9 mouse cellular contexts compared by ENCODE assay signal in genomic region chr5:142319268-142319667, GRCm38 (mm10).
DNase-seq lines count a peak whose midpoint lies in the region; ATAC-seq and TF ChIP-seq lines count a peak whose summit lies in the region.
"Had no signal": no experiment of that assay in that cellular context is flagged by ENCODE, and none has a peak within 500 bp of the region (broad histone marks: within the 10 kb centered on the region; RNA-seq: fewer than 3 reads in every experiment).

No protein-coding gene starts in this region.

- no peaks in the 10 kb centered on the region for H3K36me3 ChIP-seq in embryonic facial prominence, embryonic 11.5 days (replicated peaks; ENCODE audit: control insufficient read depth, insufficient read depth, low read depth, low read length)
- H3K36me3 ChIP-seq in heart, embryonic 14.5 days (ENCODE audit: control insufficient read depth, insufficient read depth, low read length): no peaks in the 10 kb centered on the region
- H3K36me3 ChIP-seq in liver, adult 2 months (ENCODE audit: control insufficient read depth, insufficient read depth, low read length): no peaks in the 10 kb centered on the region
- no peaks in the 10 kb centered on the region for H3K36me3 ChIP-seq in neural tube, embryonic 13.5 days
- no peaks in the 10 kb centered on the region for H3K36me3 ChIP-seq in thymus, adult 2 months (ENCODE audit: control insufficient read depth, insufficient read depth, low read length)

- H3K27ac ChIP-seq in embryonic facial prominence, embryonic 11.5 days (replicated peaks; ENCODE audit: low read depth, low read length): no peak overlapping the region
- H3K27ac ChIP-seq in heart, embryonic 14.5 days (replicated peaks in 1 of 2; ENCODE audit: control insufficient read depth in 1 of 2, insufficient read depth in 1 of 2, low read depth in 2 of 2, low read length in 2 of 2): no peak overlapping the region
- H3K27ac ChIP-seq in liver, adult 2 months (replicated peaks; ENCODE audit: insufficient read depth, low read depth, low read length): no peak overlapping the region
- no peak overlapping the region for H3K27ac ChIP-seq in neural tube, embryonic 13.5 days (replicated peaks)
- no peak overlapping the region for H3K27ac ChIP-seq in thymus, adult 2 months (ENCODE audit: control insufficient read depth, insufficient read depth, low read length)

- H3K4me1 ChIP-seq in embryonic facial prominence, embryonic 11.5 days (ENCODE audit: control insufficient read depth, insufficient read depth, low read length): no peaks in the 10 kb centered on the region
- no peaks in the 10 kb centered on the region for H3K4me1 ChIP-seq in heart, embryonic 14.5 days (ENCODE audit: control insufficient read depth in 2 of 2, insufficient read depth in 2 of 2, low read length in 2 of 2)
- no peaks in the 10 kb centered on the region for H3K4me1 ChIP-seq in liver, adult 2 months (ENCODE audit: control insufficient read depth, insufficient read depth, low read length)
- H3K4me1 ChIP-seq in neural tube, embryonic 13.5 days (replicated peaks): no peaks in the 10 kb centered on the region
- H3K4me1 ChIP-seq in thymus, adult 2 months (replicated peaks; ENCODE audit: control insufficient read depth, insufficient read depth, low read length): no peaks in the 10 kb centered on the region

- no peak overlapping the region for H3K4me2 ChIP-seq in embryonic facial prominence, embryonic 11.5 days (ENCODE audit: low read depth, low read length)
- no peak overlapping the region for H3K4me2 ChIP-seq in heart, embryonic 14.5 days (ENCODE audit: low read length)
- no peak overlapping the region for H3K4me2 ChIP-seq in neural tube, embryonic 13.5 days

- peak; percentile 84 for TF ChIP-seq CTCF in liver, adult 2 months (IDR thresholded peaks at IDR 0.05; ENCODE audit: low read depth, low read length)
- peak; percentile 61; the same call in 1 of the 2 replicates for TF ChIP-seq CTCF in thymus, adult 2 months (IDR thresholded peaks at IDR 0.05; ENCODE audit: borderline replicate concordance, control insufficient read depth, extremely low read depth, insufficient read depth, low read length, poor library complexity)

- no peaks in the 10 kb centered on the region for H3K9me3 ChIP-seq in embryonic facial prominence, embryonic 11.5 days (replicated peaks; ENCODE audit: control insufficient read depth, low read length)
- H3K9me3 ChIP-seq in heart, embryonic 14.5 days (ENCODE audit: control insufficient read depth, low read length): no peaks in the 10 kb centered on the region
- no peaks in the 10 kb centered on the region for H3K9me3 ChIP-seq in neural tube, embryonic 13.5 days

- no peak for TF ChIP-seq POLR2A in liver, adult 2 months (IDR thresholded peaks at IDR 0.05; ENCODE audit: extremely low read depth, insufficient read depth, low read length)
- TF ChIP-seq POLR2A in thymus, adult 2 months (IDR thresholded peaks at IDR 0.05; ENCODE audit: control insufficient read depth, extremely low read depth, insufficient read depth, low read length, poor library complexity): no peak

- peak; percentile 73 for ATAC-seq in embryonic facial prominence, embryonic 11.5 days (replicated peaks; ENCODE audit: insufficient number of reproducible peaks, low FRiP score, low TSS enrichment, low read depth)
- ATAC-seq in heart, embryonic 14.5 days (ENCODE audit: insufficient number of reproducible peaks, insufficient read depth, low FRiP score, low read depth): peak; percentile 13; the same call in 1 of the 2 replicates
- ATAC-seq in neural tube, embryonic 13.5 days (ENCODE audit: low read depth): peak; percentile 32

- WGBS in embryonic facial prominence, embryonic 11.5 days: 5% methylated on average over 7 of the region's 7 CpGs
- WGBS in heart, embryonic 14.5 days: 6% methylated on average over 7 of the region's 7 CpGs
- WGBS in liver, adult 2 months: 4% methylated on average over 7 of the region's 7 CpGs
- WGBS in neural tube, embryonic 13.5 days: 5% methylated on average over 7 of the region's 7 CpGs
- 8% methylated on average over 7 of the region's 7 CpGs for WGBS in thymus, adult 2 months

- H3K4me3 ChIP-seq in embryonic facial prominence, embryonic 11.5 days (ENCODE audit: low read depth, low read length): no peak overlapping the region
- no peak overlapping the region for H3K4me3 ChIP-seq in heart, embryonic 14.5 days (ENCODE audit: control insufficient read depth in 1 of 2, insufficient read depth in 1 of 2, low read depth in 1 of 2, low read length in 2 of 2)
- no peak overlapping the region for H3K4me3 ChIP-seq in liver, adult 2 months (ENCODE audit: insufficient read depth, low read depth, low read length)
- no peak overlapping the region for H3K4me3 ChIP-seq in neural tube, embryonic 13.5 days
- H3K4me3 ChIP-seq in thymus, adult 2 months (ENCODE audit: control insufficient read depth, insufficient read depth, low read length): no peak overlapping the region
- H3K4me3 ChIP-seq: erythroblast, embryonic 14.5 days had no signal

- peak; percentile 70 to 72 for DNase-seq in B cell, adult 2 months
- DNase-seq in adrenal gland, postnatal 14 days: peak; percentile 75
- peak; percentile 88 for DNase-seq in embryonic facial prominence, embryonic 11.5 days (ENCODE audit: low spot score)
- peak; percentile 76 for DNase-seq in kidney, postnatal 10 days
- peak; percentile 28 for DNase-seq in liver, adult 2 months (ENCODE audit: extremely low read depth, low read depth, low spot score)
- DNase-seq in thymus, adult 2 months: peak; percentile 42

- H3K9ac ChIP-seq in embryonic facial prominence, embryonic 11.5 days (replicated peaks; ENCODE audit: low read length): no peak overlapping the region
- H3K9ac ChIP-seq in heart, embryonic 14.5 days (ENCODE audit: low read length): no peak overlapping the region
- H3K9ac ChIP-seq in liver, adult 2 months (ENCODE audit: low read depth, low read length): no peak overlapping the region
- H3K9ac ChIP-seq in neural tube, embryonic 13.5 days: no peak overlapping the region

- H3K27me3 ChIP-seq in embryonic facial prominence, embryonic 11.5 days (ENCODE audit: control insufficient read depth, insufficient read depth, low read length): no peaks in the 10 kb centered on the region
- no peaks in the 10 kb centered on the region for H3K27me3 ChIP-seq in heart, embryonic 14.5 days (ENCODE audit: control insufficient read depth, insufficient read depth, low read length)
- no peaks in the 10 kb centered on the region for H3K27me3 ChIP-seq in liver, adult 2 months (ENCODE audit: control insufficient read depth, insufficient read depth, low read length)
- H3K27me3 ChIP-seq in neural tube, embryonic 13.5 days: no peaks in the 10 kb centered on the region
- H3K27me3 ChIP-seq in thymus, adult 2 months (ENCODE audit: control insufficient read depth, insufficient read depth, low read length): no peaks in the 10 kb centered on the region

- H3K79me2 ChIP-seq in liver, adult 2 months (ENCODE audit: control insufficient read depth, insufficient read depth, low read length): no peaks in the 10 kb centered on the region

Comparison
In these comparisons a context has a peak if more than half of its experiments do, and no peak if none do; other contexts are left out.
1. DNase-seq: peak in every context shown above with its lines; median percentile 88 in embryonic facial prominence, embryonic 11.5 days; 76 in kidney, postnatal 10 days; 75 in adrenal gland, postnatal 14 days; 71 in B cell, adult 2 months; 42 in thymus, adult 2 months; 28 in liver, adult 2 months.
2. ATAC-seq: peak in every context shown above with its lines; median percentile 73 in embryonic facial prominence, embryonic 11.5 days; 32 in neural tube, embryonic 13.5 days; 13 in heart, embryonic 14.5 days.